Mouse (Mus musculus) bone marrow macrophage, adult 2 months (primary cell): Measurements from ENCODE around the gene Acsl5.

Experiments used
- CTCF ChIP-seq: IDR thresholded peaks from 2 replicates; pipeline ENCODE4 v1.5.1; 2012; ENCODE audit warnings: low read depth, mild to moderate bottlenecking, low read length, moderate library complexity
- POLR2A ChIP-seq: IDR thresholded peaks from 2 replicates; pipeline ENCODE4 v1.6.1; 2012; ENCODE audit warnings: mild to moderate bottlenecking, low read depth, low read length, borderline replicate concordance

- no peak for TF ChIP-seq POLR2A
- TF ChIP-seq CTCF, result no peak
Observed at GRCm38 (mm10) chr19:55319036-55319435, 67.3 kb downstream of the Acsl5 start.
